Mouse (Mus musculus) induced T-regulatory cell, adult 2 months (primary cell): ENCODE results near the gene Slc38a6.

Source experiments
- DNase-seq: peaks from one replicate; pipeline ENCODE4 v3.0.0-alpha.2; 2012; ENCODE audit warnings: low read depth

Gene Slc38a6

DNA sequence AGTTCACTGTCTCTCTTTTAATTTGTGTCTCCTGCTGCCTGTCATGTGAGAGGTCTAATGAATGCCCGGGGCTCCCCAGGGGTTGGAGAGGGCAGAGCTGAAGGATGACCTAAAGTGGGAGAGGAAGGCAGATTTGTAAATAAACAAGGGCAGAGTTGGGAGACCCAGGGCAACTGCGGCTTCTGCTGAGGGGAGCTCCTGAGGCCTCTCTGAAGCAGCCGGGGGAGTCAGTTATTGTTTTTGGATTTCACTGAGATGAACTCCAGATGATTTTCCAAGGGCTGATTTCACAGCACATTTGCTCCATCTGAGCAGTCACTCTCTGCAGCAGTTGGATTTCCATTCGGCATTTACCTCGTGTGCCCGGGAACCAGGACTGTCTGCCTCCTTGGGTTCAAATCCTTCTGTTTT, 107.3 kb downstream of the Slc38a6 start:
- no peak for DNase-seq

DNA sequence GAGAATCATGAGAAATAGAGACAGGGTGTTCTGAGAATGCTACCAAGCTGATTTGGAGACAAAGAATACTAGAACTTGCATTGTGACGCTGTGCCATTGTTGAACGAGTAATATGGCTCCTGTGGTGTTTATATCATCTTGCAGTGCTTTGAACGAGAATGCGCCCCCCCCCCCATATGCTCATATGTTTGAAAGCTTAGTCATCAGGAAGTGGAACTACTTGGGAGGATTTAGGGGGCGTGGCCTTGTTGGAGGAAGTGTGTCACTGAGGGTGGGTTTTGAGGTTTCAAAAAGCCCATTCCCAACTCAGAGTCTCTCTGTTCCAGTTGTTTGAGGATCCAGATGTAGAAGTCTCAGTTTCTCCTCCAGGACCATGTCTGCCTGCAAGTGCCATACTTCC, 108.0 kb downstream of the Slc38a6 start:
- no peak for DNase-seq

DNA sequence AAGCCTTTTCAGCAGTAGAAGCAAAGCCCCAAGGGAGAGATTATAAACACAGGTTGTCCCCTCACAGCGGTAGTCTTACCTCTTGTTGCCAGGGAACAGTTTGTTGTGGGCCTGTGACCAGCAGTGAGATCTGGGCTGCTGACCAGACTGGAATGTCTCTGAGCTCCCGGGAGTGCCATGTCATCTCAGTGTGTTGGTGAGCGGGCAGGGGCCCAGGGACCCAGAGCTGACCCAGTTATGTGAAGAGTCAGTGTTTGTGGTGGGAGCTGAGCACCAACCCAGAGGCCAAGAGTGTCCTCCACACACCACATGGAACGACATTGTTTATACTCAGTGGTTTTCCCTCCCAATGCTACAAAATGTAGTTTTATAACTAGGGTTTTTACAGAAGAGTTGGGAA, 112.8 kb downstream of the Slc38a6 start:
- no peak for DNase-seq

DNA sequence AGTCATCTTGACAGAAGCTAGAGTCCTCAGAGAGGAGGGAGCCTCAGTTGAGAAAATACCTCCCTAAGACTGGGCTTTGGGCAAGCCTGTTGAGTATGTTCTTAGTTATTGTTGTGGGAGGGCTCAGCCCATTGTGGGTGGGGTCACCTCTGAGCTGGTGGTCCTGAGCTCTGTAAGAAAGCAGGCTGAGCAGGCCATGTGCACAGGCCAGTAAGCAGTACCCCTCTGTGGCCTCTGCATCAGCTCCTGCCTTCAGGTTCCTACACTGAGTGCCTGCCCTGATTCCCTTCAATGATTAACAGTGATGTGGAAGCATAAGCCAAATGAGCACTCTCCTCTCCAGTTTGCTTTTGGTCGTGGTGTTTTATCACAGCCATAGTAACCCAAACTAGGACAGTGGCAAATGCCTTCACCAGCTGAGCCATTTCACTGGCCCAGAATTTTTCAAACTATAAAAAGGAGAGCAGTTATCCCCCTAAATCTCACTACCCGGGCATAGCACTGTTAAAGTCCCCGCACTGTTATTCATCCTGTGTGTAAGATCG, 114.0 kb downstream of the Slc38a6 start:
- DNase-seq, result no peak

DNA sequence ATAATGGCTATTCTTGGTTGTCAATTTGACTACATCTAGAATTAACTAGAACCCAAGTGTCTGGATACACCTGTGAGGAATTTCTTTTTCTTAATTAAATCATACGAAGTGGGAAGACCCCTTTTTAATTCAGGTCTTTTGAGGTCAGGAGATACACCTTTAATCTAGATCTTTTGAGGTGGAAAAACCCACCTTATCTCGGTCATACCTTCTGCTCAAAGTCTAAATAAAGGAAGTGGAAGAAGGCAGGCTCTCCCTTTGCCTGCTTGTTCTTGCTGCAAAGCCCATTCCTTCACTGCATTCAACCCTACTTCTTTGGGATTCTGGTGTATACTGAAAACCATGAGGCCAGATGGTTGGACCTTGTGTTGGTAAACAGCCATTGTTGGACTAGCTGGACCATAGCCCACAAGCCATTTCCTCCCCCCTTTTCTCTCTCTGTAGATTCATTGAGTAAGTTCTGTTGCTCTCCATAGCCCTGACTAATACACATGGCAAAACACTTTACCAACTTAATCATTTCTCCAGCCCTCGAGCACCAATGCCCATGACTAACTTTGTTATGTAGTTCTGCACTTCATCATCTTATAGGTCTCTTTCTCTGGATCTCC, 115.0 kb downstream of the Slc38a6 start:
- DNase-seq, result no peak

DNA sequence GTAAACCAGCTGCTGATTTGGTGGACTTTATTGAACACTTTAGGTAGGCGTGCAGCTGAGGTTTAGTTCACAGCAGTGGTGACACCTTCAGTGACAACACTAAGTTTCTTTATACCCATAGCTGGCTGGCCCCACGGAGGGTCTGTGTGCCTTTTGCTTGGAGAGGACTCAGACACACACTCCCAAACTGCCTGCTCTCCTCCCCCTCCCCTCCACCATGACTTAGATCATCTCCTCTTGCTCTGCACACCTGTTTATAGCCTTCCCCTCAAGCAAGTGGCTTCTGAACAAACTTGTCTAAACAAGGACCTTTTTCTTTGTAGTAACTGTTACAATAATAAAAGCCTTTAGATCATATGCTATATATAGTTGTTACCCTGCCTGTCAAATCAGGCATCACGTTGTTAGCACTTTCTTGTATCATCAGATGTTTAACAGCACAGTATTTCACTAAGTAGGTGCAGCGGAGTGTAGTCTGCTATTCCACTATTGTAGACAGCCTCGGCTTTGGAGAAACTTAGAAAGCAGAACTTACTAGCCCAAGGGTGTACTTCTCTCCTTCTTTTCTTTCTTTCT, 115.6 kb downstream of the Slc38a6 start:
- DNase-seq, result no peak

DNA sequence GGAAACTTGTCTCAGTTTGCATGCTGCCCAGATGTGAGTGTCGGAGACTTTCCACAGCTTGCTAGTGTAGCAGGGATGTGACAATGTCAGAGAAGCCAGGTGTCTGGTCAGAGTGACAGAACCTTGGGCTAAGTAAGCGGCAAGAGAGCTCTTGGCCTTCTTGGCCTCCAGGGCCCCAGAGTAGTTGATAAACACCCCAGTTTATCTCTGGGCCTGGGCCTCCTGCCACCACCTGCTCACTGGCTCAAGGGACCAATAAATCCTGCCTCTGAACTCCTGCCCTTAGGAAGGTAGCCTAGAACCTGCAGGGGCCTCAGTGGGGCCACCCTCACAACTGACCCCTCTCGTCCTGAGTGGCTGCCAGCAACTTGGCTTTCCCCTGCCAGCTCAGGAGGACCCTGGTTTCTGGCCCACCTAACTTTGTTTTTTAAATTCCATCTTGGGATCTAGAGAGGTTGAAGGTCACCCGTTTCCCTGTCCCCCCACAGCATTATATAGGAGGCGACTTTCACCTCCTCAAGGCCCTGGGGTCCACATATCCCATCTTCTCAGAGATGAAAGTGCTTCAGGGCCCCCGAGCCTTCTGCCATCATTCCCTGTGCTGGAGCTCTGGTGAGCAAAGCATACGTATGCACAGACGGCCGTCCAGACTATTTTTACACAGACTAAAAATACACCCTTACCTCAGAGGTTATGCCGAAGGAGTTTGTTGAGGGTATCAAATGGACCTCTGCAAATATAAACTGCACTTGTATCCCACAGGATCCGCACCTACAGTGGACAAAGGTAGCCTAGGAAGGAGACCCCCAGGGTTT, 116.5 kb downstream of the Slc38a6 start:
- no peak for DNase-seq
